Mouse (Mus musculus) olfactory bulb, adult 2 months (tissue): ENCODE results near the gene Gm3045.

Experiments
- CTCF ChIP-seq: fragments of 200-500 bp; IDR thresholded peaks from 2 replicates; pipeline ENCODE4 v1.5.1; 2012; ENCODE audit warnings: low read depth, mild to moderate bottlenecking, low read length, moderate library complexity; ENCODE audit not compliant: insufficient read depth
- POLR2A ChIP-seq: fragments of 200-500 bp; IDR thresholded peaks from 2 replicates; pipeline ENCODE4 v1.6.1; 2012; ENCODE audit warnings: mild to moderate bottlenecking, low read depth, low read length, moderate library complexity; ENCODE audit not compliant: insufficient read depth

DNA sequence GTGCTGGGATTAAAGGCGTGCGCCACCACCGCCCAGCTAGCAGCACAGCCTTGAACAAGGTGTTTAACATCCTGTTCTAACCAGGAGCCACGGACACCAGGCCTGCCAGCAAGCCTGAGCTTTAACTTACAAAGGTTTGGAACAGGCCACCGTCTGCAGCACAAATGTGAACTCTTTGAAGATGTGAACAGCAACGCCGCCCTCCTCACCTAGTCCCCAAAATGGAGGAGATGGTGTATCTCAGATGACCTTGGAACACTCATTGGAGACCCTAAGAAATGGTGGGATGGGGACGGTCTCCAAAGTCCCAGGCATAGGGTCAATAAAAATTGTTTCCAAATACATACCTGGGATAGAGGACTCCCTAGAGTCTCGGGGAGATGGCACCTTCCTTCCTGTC, 46.3 kb downstream of the Gm3045 start:
- TF ChIP-seq POLR2A (no peak), CTCF (no peak)
